Mouse (Mus musculus): ENCODE data around the gene Kcnk3.

Kcnk3 gene

DNA sequence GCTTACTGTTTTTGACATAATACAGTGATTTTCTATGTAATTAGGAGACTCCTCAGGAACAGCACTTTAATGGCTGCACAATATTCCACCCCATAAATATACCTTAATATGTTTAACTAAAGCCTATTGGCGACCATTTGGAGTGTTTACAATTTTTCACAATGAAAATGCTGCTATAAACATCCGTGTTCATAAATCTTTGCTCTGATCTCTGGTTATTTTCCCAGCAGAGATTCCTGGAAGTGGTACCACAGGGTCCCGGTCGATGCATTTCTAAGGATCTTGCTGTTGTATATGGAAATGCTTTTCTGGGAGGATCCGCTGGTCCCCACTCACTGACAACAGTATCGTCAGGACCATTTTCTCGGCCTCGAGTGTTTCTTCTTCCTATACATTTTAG is 25.3 kb downstream of the Kcnk3 start:
- DNase-seq (ENCODE audit: low spot score in 2 of 2): no peak

DNA sequence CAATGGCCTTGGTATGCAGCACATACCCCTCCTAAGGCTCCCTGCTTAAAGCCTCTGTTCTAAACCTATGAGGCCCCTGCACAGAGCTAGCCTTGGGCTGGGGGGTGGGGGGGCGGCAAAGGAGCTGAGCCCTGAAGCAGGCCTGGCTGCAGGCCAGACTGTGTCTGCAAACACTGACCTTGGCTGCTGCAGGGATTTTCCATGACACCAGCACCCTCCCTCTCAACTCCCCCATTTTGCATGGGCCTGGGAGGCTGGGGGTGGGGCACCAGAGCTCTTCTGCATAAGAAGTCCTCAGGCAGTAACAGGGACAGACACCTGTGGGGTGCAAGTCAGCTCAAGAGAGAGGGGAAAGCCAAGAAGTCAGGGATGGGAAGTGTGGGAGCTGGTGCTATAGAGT is 26.3 kb downstream of the Kcnk3 start:
- DNase-seq (ENCODE audit: low spot score in 2 of 2): no peak

DNA sequence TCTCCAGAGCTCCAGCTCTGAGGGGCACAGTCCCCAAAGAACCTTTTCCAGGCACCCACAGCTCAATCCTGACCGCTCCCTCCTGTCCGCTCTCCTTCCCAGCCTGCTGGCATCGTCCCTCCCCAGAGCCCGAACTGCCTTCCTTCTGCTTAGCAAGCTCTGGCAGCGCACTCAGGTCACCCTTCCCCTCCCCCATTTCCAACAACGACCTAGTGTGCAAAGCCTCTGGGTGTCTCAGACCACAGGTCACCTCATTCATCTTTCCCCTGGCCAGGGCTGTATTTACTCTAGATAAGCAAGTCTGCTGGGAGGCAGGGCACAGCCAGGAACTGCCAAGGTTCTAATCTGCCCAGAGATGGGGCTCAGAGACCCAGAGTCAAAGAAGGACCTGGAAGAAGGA is 27.4 kb downstream of the Kcnk3 start:
- DNase-seq (ENCODE audit: low spot score in 2 of 2): no peak

- no peak for DNase-seq (ENCODE audit: low spot score in 2 of 2)
Measured at GRCm38 (mm10) chr5:30615819-30616218, 27.8 kb downstream of the Kcnk3 start.

DNA sequence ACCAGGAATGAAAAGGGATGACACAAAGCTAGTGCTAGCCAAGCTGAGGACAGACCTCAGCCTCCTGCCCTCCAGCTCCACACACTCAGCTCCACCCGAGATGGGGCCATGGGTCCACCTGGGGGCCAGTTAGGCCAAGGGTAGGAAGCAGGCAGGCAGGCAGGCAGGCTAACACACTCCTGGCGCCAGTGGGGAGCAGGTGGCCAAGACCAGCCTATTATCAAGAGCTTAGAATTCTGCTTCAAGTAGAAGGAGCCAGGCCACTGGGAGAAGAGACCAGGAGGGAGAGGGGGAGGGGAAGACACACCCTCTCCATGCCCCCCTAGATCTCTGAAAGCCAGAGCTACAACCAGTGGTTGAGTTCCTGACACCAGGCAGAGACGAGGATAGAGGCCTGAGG is 28.7 kb downstream of the Kcnk3 start:
- no peak for DNase-seq (ENCODE audit: low spot score in 2 of 2)

DNA sequence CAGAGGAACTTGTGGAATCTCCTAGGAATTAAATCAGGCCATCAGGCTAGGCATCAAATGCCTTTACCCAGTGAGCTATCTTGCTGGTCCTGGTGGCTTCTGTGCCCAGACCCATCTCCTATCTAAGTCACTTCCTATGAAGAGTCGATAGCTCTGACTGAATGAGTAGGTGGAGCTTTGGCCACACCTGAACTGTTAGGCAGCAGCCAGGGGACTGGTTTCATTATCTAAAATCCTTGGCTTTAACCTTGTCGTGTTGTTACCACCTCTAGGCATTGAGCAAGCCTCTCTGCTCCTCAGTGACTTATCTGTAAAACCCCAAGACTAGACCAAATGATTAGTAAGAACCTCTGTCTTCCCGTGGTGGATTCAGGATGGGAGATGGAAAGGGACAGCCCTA is 29.4 kb downstream of the Kcnk3 start:
- DNase-seq (ENCODE audit: low spot score in 2 of 2): no peak

DNA sequence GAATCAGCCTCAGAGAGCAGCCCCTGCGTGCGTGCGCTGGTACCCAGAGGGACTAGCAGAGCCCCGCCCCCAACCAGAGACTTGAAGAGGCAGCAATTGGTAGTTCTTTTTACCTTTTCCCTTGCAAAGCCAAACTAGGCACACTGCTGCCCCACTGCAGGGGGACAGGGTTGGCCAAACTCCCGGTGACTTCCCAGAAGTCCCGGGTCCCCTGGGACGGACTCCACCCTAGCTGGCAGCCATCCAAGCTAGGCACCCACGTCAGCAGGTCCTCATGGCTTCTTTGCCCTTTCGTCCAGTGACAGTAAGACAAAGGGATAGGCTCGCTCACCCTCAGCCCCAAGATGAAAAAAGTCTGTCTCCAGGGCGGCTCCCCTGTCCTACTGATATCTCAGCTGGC is 29.9 kb downstream of the Kcnk3 start:
- no peak for DNase-seq (ENCODE audit: low spot score in 2 of 2)

DNA sequence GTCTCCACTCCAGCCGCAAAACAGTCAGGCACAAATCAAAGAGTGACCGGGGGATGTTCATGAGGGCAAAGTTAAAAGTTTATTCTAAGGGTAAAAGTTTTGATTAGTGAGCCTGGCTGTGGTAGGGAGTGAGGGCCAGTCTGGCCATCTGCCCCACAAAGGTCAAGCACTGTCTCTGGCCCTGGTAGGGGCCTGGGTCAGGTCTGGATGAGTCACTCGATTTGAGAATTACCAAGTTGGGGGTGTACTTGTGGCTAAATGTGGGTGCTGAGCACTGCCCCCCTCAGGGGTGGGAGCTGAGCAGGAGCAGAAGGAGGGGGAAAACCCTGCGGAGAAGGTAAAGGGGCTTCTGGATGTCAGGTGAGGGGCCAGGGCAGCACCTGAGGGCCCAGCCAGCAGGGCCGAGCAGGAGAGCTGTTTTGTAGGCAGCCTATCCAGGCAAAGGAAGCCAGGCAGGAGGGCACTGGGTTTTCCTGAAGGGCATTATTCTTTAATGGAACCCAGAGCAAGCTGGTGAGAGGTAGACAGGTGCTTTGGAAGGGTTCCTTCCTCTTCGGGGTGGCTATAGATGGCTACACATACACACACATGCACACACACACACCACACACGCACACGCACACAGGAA is 30.5 kb downstream of the Kcnk3 start:
- DNase-seq (ENCODE audit: low spot score in 2 of 2): no peak

DNA sequence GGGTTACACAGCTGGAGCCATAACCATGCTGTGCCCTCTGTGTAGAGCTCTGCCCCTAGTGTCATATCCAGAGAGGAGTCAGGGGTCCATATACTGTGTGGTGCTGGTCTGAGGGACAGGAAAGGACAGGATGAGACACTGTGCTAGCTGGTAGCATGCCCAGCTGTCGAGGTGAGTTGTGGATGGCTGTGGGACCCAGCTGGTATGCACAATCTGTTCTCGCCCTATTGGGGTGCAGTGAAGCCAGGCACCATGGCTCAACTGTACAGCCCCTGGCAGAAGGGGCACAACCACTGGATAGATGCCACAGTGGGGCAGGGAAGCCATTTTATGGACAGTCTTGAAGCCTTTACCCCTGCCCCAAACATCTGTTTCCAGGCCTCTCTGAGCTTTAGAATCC is 31.2 kb downstream of the Kcnk3 start:
- DNase-seq (ENCODE audit: low spot score in 2 of 2): no peak

DNA sequence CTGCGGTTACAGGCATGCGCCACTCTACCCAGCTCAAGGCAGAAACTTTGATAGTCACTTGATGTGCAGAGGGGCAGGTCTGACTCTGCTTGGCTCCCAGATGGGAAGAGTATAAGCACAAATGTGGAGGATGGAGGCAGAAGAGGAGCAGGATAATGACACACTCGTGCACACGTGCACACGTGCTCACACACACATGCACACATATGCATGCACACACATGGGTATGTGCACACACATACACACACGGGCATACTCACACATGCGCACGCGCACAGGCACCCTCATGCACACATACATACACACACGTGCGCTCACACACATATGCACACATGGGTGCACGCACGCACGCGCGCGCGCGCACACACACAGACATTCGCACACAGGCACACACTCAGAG is 32.6 kb downstream of the Kcnk3 start:
- no peak for DNase-seq (ENCODE audit: low spot score in 2 of 2)

DNA sequence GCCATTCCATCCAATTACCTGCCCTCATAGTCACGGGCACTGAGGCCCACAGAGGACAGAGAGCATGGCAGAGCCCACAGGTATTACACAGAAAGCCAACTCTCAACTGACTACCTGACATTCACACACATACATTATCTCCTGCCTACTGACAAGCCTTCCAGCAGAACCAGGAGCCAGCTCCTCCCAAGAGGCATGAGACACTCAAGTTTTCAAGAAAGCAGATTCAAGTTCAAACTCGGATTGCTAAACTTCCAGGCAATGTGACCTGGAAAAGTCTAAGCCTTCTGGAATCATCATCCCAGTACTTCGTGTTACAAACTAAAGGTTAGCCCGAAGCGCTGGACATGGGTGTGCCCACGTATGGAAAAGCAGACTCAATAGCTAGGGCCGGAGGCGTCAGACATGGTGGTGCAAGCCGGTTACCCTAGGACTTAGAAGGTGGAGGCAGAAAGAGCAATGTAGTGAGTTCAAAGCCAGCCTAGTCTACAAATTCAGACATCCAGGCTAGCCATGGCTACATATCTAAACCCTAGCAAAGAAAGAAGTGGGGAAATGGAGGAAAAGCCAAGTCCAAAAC is 33.3 kb downstream of the Kcnk3 start:
- DNase-seq (ENCODE audit: low spot score in 2 of 2): no peak

DNA sequence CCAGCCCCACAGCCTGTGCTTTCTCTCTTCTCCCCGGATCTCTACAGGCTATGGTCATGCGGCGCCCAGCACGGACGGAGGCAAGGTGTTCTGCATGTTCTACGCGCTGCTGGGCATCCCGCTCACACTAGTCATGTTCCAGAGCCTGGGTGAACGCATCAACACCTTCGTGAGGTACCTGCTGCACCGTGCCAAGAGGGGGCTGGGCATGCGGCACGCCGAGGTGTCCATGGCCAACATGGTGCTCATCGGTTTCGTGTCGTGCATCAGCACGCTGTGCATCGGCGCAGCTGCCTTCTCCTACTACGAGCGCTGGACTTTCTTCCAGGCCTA is 33.8 kb downstream of the Kcnk3 start:
- no peak for DNase-seq (ENCODE audit: low spot score in 2 of 2)

DNA sequence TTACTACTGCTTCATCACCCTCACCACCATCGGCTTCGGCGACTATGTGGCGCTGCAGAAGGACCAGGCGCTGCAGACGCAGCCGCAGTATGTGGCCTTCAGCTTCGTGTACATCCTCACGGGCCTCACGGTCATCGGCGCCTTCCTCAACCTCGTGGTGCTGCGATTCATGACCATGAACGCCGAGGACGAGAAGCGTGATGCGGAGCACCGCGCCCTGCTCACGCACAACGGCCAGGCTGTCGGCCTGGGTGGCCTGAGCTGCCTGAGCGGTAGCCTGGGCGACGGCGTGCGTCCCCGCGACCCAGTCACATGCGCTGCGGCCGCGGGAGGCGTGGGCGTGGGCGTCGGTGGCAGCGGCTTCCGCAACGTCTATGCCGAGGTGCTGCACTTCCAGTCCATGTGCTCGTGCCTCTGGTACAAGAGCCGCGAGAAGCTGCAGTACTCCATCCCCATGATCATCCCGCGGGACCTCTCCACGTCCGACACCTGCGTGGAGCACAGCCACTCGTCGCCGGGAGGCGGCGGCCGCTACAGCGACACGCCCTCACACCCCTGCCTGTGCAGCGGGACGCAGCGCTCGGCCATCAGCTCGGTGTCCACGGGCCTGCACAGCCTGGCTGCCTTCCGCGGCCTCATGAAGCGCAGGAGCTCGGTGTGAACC is 34.3 kb downstream of the Kcnk3 start:
- peak in 1 of 2 experiments; percentile 41 for DNase-seq (ENCODE audit: low spot score in 2 of 2)

GRCm38 (mm10) chr5:30622841-30623185 is 34.8 kb downstream of the Kcnk3 start:
- no peak for DNase-seq (ENCODE audit: low spot score in 2 of 2)

- DNase-seq (ENCODE audit: low spot score in 2 of 2): no peak
Measured at GRCm38 (mm10) chr5:30623380-30623779, 35.4 kb downstream of the Kcnk3 start.

GRCm38 (mm10) chr5:30624311-30624710 is 36.3 kb downstream of the Kcnk3 start:
- no peak for DNase-seq (ENCODE audit: low spot score in 2 of 2)

- DNase-seq (ENCODE audit: low spot score in 2 of 2): no peak
Measured at GRCm38 (mm10) chr5:30624908-30625307, 36.9 kb downstream of the Kcnk3 start.

- no peak for DNase-seq (ENCODE audit: low spot score in 2 of 2)
Measured at GRCm38 (mm10) chr5:30625379-30625778, 37.4 kb downstream of the Kcnk3 start.

GRCm38 (mm10) chr5:30626331-30627105 is 38.5 kb downstream of the Kcnk3 start:
- no peak for DNase-seq (ENCODE audit: low spot score in 2 of 2)

- no peak for DNase-seq (ENCODE audit: low spot score in 2 of 2)
Measured at GRCm38 (mm10) chr5:30628511-30628910, 40.5 kb downstream of the Kcnk3 start.

- peak in 1 of 2 experiments; percentile 48 for DNase-seq (ENCODE audit: low spot score in 2 of 2)
Measured at GRCm38 (mm10) chr5:30630401-30630800, 42.4 kb downstream of the Kcnk3 start.

- DNase-seq (ENCODE audit: low spot score in 2 of 2): no peak
Measured at GRCm38 (mm10) chr5:30632134-30632533, 44.2 kb downstream of the Kcnk3 start.

GRCm38 (mm10) chr5:30636994-30637393 is 49.0 kb downstream of the Kcnk3 start:
- DNase-seq (ENCODE audit: low spot score in 2 of 2): no peak
